Mouse (Mus musculus) ovary, postnatal 10 days (tissue): Measurements from ENCODE around the gene Pla2g5.

Experiments
- DNase-seq: peaks from one replicate; pipeline ENCODE4 v3.0.0; 2022; ENCODE audit warnings: low spot score

Pla2g5 gene

GRCm38 (mm10) chr4:138796513-138797216, 66.6 kb downstream of the Pla2g5 start:
- DNase-seq: no peak

- DNase-seq: no peak
Measured at GRCm38 (mm10) chr4:138794344-138794743, 68.9 kb downstream of the Pla2g5 start.

- no peak for DNase-seq
Measured at GRCm38 (mm10) chr4:138793276-138793675, 70.0 kb downstream of the Pla2g5 start.

- no peak for DNase-seq
Measured at GRCm38 (mm10) chr4:138792599-138792998, 70.7 kb downstream of the Pla2g5 start.

DNA sequence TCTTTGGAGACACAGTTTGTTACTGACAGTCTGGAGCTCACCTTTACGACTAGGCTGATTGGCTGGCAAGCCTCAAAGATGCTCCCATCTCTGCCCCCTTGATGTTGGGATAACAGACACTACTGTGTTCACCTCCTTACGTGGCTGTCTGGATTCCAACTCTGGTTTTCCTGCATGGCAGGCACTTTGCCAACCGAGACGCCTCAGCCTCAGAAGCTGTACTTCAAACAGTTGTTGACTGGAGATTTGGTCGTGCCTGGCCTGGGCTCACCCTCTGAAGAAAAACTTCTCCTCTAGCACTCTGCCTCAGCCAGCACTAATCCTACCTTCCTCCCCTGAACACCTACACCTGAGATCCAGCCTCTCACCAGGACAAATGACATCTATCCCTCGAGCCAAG, 71.8 kb downstream of the Pla2g5 start:
- no peak for DNase-seq

DNA sequence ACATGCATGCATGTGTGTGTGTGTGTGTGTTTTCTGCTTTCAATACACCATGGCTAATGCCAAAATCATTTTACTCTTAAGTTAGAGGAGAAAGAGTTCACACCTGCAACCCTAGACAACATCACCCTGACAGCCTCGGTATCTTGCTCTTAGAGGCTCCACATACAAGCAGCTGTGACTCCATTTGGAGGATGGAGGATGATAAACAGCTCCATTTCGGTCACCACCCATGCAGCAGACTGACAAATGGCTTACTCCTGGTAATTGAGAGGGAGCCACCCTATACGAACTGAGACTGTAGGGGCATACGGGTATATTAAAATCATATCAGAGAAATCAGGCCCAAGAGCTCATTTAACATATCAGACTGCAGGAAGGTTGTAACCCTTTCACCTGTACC, 74.9 kb downstream of the Pla2g5 start:
- no peak for DNase-seq

DNA sequence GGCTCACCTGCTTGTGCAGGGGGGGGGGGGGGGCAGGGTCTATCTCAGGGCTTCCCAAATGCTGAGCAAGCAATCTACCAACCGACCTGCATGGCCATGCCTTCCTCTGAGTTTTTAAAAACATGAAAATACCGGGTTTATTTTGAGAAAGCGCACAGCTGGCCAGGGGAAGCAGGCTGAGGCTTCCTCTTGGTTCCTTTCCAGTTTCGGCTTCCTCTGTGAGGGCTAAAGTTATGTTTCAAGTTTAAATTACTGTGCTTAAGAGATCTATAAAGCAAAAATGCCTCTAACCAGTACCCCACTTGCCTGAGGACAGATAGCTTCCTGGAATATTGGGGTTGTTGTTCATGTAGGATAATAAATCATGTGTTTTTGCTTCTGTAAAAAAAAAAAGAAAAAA, 77.1 kb downstream of the Pla2g5 start:
- no peak for DNase-seq

DNA sequence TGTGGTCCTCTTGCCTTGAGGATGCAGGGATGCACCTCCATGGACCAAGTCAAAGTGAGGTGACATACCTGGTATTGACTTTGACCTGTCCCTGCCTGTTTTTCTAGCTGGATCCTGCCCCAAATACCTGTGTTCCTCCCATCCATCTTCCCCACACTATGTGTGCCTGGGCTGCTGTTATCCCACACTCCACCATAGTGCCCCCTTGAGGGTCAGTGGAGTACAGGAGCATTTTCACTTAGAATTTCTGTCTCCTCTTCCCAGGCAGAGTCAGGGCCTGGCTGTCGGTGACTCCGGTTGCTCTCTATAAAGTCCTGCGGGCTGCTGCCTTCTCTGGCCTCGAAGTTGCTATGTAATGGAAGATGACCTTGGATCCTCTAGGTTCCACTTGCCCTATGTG, 77.6 kb downstream of the Pla2g5 start:
- DNase-seq: no peak

DNA sequence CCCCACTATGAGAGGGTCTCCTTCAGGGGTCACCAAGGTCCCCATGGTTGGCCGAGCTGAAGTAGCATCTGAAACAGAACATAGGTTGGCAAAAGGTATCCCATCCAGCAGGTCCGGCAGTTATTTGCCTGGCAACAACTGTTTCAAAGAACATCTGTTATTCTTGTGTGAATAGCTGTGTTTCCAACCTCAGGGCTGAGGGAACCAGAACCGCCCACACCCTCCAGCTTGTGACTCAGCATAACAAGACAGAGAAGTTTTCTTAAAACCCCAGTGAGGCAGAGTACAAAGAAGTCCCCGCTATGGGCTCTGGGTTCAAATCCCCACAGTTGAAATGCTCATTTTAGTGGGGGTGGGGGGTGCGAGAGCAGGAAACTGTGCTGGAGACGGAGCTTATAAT, 81.2 kb downstream of the Pla2g5 start:
- no peak for DNase-seq

DNA sequence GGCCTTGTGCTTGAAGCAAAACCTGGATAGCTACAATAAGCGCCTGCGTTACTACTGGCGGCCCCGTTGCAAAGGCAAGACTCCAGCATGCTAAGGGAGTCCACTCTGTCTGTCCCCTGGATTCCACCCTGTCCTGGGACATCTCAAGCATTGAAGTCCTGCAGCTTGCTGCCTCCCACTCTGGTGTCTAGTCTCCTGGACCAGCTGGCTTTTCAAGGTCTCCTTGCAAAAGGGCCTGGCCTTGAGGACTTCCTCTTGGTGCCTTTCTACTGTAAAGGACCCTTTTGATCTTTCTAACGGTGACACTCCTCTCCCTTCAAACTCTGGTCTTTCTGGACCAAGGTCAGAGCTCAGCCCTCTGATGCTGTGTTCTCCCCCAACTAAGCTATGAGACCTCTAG, 83.0 kb downstream of the Pla2g5 start:
- DNase-seq: no peak

DNA sequence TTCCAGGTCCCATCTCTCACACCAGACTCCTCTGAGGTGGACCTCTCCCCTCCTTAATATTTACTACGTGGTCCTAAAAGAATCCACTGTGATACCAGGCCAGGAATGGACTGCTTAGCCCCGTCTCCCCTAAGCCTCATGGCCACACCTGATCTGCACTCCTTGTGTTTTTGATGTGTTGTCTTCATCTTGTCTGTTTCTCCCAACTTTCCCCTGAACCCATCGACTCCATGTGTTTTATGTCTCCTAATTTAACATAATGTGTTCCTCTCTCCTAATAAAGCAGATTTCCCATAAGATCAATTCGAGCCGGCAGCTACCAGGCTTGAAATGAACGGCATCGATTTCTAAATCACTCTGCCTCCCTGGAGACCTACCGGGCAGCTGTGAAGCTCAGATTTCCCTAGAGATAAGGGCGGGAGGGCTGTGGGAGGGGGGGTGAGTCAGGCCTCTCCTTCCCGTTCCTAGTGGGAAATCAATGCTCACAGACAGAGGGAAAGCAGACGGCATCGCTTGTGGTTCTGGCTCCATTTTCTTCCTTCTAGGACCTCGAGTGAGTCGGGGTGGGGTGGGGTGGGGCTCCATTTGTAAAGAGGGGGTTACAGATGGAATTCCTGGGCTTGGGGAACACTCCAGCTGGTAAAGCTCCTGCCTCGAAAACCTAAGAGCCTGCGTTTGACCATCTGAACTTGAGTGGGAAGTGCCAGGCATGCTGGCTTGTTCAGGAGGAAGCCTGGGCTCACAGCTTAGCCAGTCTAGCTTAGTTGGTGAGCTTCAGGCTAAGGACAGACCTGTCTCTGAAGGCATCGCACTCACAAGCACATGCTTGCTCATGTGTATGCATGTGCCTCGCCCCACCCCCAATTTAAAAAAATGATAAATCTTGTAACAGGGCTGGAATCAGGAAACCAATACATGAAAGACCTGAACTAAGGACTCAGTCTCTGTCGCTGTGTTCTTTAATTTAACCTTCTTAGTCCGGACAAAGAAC, 85.6 kb downstream of the Pla2g5 start:
- no peak for DNase-seq

DNA sequence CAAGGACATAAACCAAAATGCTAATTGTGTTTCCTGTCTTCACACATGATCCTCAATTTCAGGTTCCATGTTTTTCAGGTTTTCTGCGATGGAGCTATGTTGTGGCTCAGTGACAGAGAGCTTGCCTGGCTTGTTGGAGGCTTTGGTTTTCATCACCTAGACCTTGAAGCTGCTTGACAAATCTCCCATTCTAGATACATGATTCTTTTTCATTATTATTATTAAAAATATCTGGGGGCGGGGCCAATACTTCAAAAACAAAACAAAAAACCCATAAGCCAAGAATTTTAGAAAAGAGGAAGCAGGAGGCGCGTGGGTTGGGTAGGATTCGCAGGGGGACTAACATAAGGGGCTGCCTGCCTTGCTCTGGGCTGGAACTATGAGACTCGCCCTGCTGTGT, 87.8 kb downstream of the Pla2g5 start, which contains the start of gene Pla2g2d:
TSS of gene Pla2g2d (plus strand) at position 301 of the 400 bp plus-strand sequence.
- no peak for DNase-seq

DNA sequence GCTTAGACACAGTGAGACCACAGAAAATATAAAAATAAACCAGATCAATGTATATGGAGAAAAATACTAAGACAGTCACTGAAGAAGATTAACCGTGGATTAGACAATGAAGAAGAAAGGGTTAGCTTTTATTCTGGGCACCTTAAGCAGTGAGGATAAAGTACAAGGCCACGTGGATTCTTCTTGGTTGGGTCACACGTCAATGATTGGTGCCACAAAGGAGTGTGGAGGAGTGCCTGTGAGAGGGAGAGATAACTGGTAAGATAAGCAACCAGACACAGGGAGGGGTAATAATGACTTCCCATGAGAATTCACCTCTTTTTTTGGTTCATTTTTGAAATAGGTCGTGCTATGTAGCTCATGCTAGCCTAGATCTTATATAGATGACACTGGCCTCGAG, 90.9 kb downstream of the Pla2g5 start:
- DNase-seq: no peak

GRCm38 (mm10) chr4:138771970-138772369, 91.3 kb downstream of the Pla2g5 start:
- DNase-seq: no peak

DNA sequence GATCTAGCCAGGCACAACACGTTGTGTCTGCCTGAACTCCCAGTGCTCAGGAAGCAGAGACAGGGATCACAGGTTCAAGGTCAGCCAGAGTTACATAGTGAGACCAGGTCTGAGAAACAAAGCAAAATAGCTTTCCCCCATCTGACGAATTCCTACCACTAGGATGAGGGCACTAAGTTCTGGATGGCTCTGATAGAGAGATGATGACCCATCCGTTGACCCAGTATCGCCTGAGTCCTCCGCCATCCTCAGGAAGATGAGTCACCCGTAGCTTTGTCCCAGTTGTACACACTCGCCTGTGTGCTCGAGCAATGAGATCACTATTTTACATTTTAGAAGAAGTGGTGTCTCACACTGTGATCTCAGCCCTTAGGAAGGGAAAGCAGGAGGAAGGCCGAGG, 101.0 kb downstream of the Pla2g5 start:
- no peak for DNase-seq

GRCm38 (mm10) chr4:138757416-138757815, 105.9 kb downstream of the Pla2g5 start, which contains the start of gene Pla2g2f:
Pla2g2f (minus strand) TSS chr4:138757626.
- DNase-seq: no peak

DNA sequence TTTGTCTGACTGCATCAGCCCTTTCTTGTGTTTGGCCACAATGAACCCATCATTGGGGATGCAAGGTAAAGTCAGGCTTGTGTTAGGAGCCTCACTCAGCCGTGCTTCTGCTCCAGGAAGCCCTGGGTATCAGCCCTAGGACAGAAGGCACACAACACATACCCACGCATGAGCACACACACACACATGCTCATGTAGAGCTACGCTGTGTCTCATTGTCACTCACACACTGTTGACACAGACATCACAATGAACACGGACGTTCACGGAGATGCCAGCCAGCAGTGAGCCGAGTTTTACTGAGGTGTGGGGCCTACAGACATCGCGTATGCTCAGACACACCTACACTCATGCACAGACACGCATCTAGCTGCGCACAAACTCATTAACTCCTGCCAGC, 107.3 kb downstream of the Pla2g5 start:
- DNase-seq: no peak

GRCm38 (mm10) chr4:138755439-138755838, 107.8 kb downstream of the Pla2g5 start:
- no peak for DNase-seq

- no peak for DNase-seq
Measured at GRCm38 (mm10) chr4:138754432-138754831, 108.8 kb downstream of the Pla2g5 start.

DNA sequence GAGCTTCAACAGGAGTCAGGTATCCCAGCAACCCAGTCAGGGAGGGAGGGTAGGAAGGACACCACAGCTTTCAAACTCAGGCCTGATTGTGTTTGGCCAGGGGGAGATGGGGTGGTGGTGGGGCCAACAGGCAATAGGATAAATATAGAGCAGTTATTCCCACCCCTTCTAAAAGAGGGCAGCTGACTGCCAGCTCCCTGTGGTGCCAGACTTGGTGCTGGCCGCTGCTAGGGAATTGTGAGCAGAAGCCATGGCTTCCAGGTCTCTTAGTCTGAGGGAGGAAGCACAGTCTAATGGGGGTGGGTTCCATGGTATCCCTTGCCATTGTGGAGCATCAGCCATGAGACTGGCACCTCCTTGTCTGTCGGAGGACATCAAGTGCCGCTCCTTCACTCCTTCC, 109.7 kb downstream of the Pla2g5 start:
- no peak for DNase-seq

GRCm38 (mm10) chr4:138752603-138753002, 110.7 kb downstream of the Pla2g5 start:
- DNase-seq: no peak
